Mouse (Mus musculus) adrenal gland, postnatal 25 days (tissue): ENCODE measurements around the gene P3h2. TPM values are rescaled to one million over a fixed set of nuclear protein-coding genes. Genes with fewer than 3 reads are reported as not detected.

Experiments
- DNase-seq: peaks from one replicate; pipeline ENCODE4 v3.0.0; 2021; ENCODE audit warnings: mixed read lengths
- total RNA-seq: library from RNA; stranded (reverse); gene quantifications from 2 replicates; pipeline ENCODE4 v1.2.3, GENCODE M21; 2021

P3h2 gene
- total RNA-seq, 1 experiment from 2014 or later = 8.4 TPM

DNA sequence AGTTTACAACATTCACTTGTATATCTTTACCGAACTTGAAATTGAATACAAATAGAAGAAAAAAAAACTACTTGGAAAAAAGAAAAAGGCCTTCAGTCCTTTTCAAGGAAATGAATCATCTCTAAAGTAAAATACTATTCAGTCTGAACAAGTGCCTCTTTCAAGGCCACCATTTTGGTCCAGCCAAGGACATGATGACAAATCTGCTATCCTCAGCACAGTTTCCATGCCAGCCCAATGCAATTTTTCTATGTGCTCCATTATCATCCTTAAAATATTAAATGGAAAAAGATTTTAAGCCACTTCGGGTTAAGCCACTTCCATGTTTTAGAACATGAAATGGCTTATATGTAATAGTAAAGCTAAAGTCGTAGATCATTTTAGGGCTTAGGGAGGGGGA is 35.2 kb downstream of the P3h2 start:
- peak; percentile 15 for DNase-seq

DNA sequence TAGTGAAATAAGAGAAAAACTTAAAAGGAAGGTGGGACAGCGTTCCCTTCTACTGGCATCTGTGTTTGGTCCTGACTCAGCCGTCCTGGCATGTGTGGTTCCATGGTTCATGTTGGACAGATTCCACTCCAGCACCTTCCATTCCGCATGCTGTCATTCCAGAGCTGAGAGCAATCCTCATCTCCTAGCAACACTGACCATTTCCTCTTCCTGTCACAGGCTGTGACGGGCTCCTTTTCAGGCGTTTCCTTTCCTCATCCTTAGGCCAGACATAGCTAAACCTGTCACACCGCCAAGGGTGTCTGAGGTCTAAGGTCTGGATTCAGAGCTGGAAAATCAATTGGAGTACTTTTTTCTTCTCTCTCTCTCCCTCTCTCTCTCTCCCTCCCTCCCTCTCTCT is 40.5 kb downstream of the P3h2 start:
- DNase-seq = no peak

DNA sequence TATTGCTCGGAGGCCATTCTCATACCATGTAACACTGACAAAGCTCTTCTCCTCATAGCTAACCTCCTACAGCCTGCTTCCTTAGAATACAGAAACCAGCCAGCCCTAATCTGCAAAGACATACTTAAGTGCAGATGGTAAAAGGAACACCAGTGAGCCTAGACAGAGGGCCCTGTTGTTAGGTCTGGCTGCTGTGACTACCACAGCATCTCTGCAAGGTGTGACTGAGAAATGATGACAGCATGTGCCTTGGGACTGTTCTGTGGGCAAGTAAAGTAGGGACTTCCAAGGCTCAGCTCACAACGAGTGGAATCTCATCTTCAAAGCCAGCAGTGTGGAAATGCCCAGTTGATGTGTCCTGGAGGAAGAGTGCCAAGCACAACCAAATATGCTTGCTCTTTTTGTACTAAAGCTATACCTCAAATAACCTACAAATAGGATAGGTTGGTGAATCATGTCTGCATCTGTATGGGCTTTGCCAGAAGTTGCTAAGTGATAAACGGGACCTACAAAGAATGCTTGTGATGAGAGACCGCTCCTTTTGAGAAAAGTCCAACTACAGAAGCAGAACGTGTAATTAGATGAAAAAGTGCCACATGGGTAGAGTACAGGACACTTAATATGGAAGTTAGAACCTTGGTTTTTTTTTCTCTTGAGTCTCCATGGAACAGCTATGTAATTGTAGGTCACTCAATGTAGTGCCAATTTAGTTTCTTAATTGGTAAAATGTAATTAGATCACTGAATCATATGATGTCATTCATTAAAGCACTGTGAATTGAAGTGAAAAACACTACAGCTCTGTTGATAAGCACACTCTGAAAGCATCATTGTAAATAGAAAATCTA is 45.1 kb downstream of the P3h2 start:
- no peak for DNase-seq

DNA sequence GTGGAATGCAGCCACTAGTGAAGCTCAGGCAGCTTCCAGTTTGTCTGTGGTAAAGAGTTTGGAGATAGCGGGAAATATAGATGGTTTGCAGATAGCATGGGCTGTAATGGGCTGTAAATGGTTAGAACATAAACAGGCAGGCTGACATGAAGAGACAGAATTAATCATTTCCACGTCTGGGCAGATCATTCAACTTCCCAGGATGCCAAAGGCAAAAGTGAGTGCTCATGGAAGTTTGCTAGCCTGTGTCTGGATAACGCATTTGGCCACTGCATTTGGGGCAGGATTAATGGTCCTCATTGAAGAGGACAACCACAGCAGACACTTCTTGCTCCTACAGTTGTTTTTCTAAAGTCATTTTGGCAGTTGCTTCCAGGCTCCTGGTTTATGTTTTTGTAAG is 52.0 kb downstream of the P3h2 start:
- no peak for DNase-seq

DNA sequence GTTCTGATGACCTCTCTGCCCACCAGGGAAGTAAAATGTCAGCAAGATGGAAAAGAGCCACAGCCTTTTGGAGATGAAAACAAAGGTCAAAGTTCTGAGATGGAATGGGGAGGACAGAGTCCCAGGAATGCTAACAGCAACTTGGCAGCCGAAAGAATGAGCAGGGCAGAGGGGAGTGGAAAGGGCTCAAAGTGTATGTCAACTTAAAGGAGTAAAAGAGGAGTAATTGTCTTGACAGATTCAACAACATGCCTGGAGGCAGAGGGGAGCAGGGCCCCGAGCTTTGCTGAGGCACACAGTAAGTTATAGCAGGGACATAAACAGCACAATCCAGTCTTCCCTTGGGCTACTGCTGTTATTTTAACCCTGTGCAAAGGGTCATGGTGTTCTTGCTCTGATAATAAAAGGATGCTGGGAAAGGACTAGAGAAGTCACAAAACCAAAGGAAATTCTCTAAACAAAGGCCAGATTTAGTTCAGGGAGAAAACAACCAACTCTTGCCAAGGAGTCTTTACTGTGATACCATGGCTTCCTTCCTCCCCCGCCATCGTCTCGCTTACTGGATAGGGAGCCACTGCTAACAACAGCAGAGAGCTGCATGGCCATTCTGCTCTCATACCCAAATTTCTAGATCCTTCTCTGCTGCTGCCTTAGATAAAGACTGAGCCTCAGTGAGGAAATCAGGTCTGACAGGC is 56.0 kb downstream of the P3h2 start:
- no peak for DNase-seq

DNA sequence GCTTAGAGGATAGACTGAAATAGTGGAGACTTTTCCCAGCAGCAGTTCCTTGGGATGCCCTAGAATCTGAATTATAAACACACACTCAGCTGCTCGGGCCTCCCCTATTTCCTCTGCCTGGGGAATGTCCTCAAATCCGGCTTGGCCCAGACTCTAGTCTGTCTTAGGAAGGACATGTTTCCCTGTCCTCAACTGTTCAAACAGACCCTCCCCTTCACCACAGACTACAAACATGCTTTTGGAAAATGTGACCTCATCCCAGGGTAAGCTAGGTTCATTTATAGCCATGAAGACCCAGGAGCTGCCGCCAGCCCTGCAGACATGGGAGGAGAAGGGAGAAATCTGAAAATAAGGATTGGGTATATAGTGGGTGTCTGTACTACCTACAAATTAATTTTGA is 57.7 kb downstream of the P3h2 start:
- DNase-seq = no peak

DNA sequence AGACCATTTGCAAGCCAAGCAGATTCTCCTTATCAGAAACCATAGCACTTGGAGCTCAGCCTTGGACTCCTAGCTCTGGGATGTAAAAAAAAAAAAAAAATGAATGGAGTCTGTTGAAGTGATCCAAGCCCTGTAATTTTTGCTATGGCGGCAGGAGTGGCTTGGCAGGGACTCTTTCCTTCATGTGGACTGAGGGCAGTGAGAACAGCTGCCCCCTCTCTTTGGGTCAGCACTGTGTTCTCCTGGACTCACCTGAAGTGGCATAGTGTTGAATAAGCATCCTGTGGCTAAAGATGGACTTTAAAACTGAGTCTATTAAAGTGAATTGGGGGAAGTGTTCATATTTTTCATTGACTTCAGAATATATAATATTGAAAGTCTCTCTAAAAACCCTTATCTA is 58.2 kb downstream of the P3h2 start:
- DNase-seq = no peak

DNA sequence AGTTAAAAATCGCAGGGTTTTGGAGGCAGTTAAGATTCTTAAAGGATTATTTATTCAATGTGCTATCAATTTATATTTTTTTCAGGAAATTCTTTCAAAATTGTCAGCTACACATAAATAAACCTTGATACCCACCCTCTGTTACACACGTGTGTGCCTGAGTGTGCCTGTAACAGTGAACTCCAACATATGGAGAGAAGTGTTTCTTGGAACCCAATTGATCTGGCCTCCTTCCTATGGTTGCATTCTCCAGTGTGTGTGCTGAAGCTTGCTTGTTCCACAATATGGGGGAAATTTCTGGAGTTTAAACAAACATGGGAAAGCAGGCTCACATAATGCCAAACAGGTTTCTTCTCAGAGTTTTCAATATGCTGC is 63.7 kb downstream of the P3h2 start:
- no peak for DNase-seq

DNA sequence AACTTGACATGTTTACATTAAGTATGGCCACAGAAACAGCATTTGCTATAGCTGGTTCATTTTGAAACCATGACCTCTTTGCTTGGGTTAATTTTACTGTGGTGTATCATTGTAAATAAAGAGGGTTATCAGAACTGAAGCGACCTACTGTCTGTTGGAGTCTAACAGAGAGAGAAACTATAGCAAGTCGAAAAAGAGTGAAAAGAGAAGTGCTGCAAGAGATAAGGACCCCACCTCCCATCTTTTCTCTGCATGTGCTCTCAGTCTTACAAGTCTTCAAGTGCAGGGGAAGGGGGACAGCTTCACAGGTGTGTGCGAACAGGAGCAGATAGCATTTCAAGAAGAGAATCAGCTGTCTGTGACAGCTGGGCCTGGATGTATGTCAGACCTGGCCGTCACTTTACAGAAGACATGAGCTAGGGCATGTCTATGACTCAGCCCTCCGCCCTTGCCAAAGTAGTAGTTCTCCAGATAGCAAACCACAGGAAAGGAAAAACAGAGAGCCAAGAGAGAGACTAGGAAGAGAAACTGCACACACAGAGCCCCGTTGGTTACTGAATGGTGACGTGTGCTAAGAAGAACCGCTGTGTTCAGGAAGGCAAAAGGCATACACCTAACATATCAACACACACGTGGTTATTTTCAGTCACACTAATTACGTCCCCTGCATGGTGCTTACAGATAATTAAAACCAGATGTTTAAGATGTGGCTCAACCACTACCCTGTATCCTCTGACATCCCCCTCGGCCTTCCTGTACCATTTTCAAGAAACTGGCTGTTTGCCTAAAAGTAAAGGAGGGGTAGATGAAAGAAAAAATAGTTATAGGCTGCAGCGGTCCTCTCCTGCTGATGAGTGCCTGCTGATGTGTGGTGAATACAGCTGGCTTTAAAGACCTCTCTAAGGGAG is 64.3 kb downstream of the P3h2 start:
- peak; percentile 38 for DNase-seq

DNA sequence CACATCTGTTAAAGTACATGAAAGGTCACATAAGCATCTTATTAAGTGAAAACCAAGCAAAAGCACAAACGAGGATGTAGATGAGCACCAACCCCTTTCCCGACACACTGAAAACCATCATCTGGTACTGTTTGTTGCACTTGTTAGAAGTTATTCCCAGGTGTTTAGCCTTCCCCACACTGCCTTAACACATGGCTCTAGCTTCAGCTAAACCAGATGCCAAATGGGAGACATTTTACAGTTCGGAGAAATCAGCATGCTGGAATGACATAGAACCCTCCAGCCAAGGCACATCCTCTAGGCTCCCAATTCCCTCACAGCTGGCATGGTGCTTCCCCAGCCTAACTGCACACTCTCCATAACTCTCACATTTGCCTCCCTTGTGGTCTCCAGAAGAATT is 66.3 kb downstream of the P3h2 start:
- no peak for DNase-seq

DNA sequence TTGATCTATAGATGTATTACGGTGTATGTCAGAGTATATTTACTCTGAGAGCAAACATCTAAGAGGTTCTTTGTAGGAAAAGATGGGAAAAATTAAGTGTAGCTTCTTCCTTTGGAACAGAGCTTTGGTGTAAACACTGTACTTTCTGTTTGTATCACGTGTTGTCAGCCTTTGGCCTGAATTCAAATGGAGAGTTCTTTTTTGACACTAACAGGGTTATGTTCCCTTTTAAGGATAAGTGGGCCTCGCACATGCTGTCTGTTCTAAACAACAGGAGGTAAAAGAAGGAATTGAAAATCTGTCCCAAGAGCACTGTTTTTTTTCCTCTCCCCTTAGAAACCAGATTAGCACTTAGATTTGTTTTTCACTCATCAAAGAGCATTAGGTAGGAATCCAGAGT is 70.1 kb downstream of the P3h2 start:
- DNase-seq = no peak

DNA sequence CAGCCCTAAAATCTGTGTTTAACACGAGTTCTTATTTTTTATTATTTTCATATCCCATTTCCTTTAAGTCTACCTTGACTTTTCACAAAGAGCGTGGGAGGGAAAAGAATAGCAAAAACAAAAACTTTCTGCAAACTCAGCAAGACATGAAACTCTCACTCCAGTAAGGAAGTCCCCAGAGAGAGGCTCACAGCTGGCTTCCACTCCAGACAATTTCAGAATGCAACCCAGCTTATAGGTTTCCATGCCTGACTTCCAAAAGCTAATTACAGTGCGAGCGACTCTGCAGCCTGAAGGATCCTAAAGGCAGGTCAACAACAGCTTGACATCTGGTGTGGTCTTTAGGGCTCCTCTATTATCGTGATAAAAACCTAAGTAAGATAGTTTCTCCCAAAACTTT is 70.5 kb downstream of the P3h2 start:
- DNase-seq = no peak

DNA sequence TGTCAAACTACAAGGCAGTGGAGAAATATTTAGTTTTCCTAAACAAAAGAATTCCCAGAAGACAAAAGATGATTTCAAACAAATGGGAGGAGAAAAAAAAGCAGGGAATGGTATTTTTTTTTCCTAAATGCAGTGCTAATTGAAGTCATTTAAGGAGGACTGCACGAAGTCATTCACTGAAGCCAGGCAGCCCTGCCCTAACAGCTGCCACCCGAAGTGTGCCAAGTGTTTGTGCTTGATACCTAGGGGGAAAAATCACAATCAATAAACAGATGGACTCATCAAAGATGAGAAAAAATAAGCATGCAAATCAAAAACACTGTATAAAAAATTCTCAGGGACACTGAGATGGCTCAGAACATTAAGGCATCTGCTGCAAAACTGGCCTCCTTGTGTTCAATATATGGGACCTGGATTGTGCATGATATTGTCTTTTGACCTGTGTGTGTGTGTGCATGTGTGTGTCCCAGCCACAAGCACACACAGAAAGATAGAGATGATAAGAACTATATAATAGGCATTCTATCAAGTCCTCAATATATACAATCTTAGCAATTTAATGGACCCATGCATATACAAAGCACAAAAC is 76.1 kb downstream of the P3h2 start:
- no peak for DNase-seq

DNA sequence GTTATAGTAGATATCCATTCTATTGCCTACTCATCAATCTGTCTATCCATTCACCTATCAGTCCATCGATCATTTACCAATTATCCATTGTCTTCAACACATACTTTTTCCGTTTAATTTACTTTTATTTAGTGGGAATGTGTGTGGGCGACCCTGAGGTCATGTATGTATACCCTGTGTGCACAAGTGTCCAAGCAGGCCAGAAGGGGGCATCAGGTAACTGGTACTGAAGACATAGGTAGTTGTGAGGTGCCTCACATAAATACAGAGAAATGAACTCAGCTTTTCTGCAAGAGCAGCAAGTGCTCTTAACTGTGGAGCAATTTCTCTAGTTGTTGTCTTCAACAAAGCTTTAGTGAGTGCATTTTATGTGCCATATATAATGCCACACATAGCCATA is 79.2 kb downstream of the P3h2 start:
- DNase-seq = no peak

DNA sequence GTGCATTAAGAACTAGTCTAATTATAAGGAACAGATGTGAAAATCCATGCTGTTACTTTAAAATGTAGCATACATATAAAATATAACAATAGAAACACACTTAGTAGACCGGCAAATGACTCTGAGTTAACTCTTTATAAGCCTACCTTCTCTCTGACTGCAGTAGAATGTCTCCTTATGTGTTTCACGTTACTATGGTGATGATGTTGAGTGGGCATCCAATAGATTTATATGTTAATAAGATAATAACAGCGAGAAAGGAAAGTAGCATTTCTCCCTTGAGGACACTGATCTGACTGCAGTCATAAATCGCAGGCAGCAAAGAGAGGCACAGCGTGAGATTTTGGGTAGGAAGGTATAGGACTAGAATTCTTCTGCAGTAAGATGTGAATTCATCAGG is 81.0 kb downstream of the P3h2 start:
- DNase-seq = no peak

DNA sequence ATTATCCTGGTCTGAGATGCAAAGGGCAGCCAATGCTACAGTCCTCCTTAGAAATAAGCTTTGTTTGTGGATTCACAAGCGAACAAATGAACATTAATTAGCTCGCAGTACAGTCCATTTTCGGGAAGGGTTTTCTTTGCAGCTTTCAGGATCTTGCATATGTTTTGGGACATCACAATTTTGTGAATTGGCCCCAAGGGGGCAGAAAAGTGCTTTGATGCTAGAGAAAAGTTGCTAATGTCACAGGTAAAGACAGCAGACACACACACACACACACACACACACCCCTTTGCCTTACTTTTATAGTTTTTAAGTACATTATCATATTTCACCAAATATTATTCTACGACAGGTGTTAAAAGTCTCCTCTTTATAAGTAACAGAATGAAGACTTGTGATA is 82.2 kb downstream of the P3h2 start:
- DNase-seq = peak; percentile 14

DNA sequence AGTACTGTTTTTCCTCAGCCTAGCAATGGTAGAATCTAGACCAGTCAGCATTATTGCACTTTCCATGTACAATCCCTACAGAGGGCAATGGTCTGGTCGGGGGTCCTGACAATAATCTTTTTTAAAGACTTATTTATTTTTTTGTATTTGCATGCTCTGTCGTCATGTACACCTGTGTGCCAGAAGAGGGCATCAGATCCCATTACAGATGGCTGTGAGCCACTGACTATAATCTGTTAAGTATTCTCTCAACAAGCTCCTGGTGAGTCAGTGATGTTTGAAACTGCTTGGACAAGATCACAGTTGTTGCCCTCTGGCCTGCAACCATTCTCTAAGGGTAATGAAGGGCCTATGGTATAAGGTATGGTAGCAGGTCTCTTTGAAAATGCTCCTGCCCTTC is 83.8 kb downstream of the P3h2 start:
- DNase-seq = no peak

DNA sequence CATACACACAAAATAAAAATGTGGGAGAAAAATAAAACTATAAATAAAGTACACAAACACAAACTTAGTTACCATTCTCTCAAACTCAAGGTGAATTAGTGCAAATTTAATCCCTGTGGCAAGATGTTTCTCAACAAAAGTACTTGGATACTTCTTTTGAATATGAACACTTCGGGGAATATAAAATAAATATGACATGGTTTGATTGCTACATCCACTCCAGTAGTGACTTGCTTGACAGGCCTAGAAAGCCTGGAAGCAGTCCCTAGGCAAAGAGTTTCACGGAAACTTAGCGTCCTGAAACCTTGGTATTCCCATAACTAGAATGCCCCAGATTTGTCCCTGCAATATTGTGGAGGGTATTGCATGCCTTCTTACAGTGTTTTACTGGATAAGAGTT is 99.8 kb downstream of the P3h2 start:
- no peak for DNase-seq

DNA sequence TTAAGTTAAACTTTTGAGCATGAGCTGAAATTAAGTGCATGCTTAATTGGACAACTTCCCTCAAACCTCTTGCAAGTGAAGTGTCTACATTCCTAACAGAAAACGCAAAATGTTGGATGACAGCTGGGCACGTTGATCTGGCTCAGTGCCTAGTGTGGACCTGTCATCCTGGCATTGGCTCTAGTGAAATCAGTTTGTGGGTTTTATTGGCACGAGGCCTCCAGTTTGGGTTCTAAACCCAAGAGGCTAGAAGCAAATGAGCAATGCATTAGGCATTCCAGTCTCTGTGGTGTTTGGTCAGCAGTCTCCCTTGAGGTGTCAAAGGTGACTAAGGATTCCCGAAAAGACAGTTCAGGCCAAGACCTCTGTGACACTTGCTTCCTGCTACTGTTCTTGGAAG is 102.3 kb downstream of the P3h2 start:
- DNase-seq = peak; percentile 38

DNA sequence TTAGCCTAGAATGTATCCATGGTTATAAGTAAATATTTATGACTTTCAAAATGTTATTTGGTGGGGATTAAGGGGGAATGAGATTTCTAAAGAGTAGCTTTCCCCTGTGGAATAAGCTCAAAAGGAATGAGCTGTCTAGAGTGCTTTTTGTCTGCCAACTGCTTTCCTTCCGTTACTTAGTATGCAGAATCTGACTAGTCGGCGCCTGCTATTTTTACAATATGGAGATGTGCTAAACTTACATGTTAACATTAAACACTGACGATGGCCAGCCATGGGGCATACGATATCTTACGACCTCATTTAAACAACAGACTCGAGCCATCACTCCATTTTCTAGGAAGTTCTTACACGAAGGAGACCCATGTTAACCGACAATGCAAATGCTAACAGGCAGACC is 102.7 kb downstream of the P3h2 start:
- no peak for DNase-seq

DNA sequence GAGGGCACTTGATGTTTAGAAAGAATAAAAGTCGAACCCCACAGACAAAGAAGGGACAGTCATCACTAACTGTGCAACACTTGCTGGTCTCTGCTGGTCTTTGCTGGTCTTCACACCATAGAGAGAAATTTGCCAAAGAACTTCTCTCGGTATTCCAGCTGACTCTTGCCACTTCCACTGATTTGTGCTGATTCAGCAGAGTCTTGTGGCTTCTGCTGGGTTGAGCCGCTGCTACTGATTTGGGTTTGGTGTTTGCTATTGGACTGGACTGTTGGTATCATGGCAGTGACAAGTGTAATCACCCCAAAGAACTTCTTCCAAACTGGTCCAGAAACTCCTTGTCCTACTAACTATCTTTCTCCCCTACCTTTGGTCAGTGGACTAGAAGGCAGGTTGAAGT is 111.0 kb downstream of the P3h2 start:
- no peak for DNase-seq

DNA sequence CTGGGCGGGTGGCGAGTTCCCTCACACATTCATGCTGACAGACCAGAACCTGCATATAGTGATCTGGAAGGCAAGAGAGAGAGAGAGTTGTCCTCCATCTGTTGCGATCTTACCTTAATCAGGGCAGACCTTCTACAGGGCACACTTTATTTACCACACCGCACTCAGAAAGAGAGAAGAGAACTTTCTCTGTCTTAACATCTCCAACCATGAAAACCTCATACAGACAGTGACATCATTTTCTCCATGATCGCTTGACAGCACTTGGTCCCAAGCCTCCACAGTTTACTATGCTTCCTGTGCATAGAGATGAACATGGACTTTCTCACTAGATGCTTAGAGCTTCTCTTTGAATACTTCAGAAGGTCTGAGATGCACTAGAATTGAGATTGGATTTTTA is 118.4 kb downstream of the P3h2 start:
- no peak for DNase-seq

DNA sequence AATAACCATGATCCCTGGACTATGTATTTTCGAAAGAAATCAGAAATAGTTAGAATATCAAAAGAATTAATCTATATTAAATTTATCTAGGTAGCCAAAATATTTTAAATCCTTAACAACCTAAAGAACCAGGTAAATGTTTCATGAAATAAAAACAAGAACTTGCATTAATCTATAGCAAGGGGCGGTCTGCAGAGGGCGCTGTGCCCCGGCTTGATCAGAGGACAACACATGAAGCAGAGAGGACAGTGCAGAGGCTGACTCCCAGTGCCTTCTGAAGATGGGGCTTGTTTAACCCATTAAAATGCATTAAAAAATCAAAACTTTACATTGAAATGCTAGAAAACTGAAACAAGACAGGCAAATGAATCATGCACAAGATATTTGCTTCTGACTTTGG is 121.9 kb downstream of the P3h2 start:
- peak; percentile 32 for DNase-seq
